Mouse (Mus musculus) liver, embryonic 12.5 days (tissue): ENCODE measurements around the gene Dennd1a. TPM values are rescaled to one million over a fixed set of nuclear protein-coding genes. Genes with fewer than 3 reads are reported as not detected.
A peak's percentile ranks its signal among the peaks of the same experiment; 100 is the strongest.

Experiments
- ATAC-seq: fragments of 200-750 bp; cut with Nextera tagmentation; 2 replicates; pipeline ENCODE4 v1.8.0; 2017; ENCODE audit warnings: moderate number of reproducible peaks, mild to moderate bottlenecking, moderate library complexity
- H3K27ac ChIP-seq: fragments of 300-500 bp; sonication (generic); 2 replicates; pipeline ENCODE4 v1.5.1; 2016; ENCODE audit warnings: mild to moderate bottlenecking
- H3K27me3 ChIP-seq: fragments of 300-500 bp; sonication (generic); replicated peaks from 2 replicates; pipeline ENCODE4 v1.6.1; 2016; ENCODE audit warnings: mild to moderate bottlenecking, moderate library complexity
- H3K36me3 ChIP-seq: fragments of 300-500 bp; sonication (generic); 2 replicates; pipeline ENCODE4 v1.6.1; 2016; ENCODE audit warnings: mild to moderate bottlenecking, moderate library complexity
- H3K4me1 ChIP-seq: fragments of 300-500 bp; sonication (generic); 2 replicates; pipeline ENCODE4 v1.6.1; 2016
- H3K4me2 ChIP-seq: fragments of 300-500 bp; sonication (generic); 2 replicates; pipeline ENCODE4 v1.6.1; 2016; ENCODE audit warnings: mild to moderate bottlenecking, moderate library complexity
- H3K4me3 ChIP-seq: fragments of 300-500 bp; sonication (generic); 2 replicates; pipeline ENCODE4 v1.5.1; 2016; ENCODE audit warnings: mild to moderate bottlenecking, moderate library complexity
- H3K9ac ChIP-seq: fragments of 300-500 bp; sonication (generic); 2 replicates; pipeline ENCODE4 v1.6.1; 2016; ENCODE audit warnings: mild to moderate bottlenecking, moderate library complexity
- H3K9me3 ChIP-seq: fragments of 300-500 bp; sonication (generic); replicated peaks from 2 replicates; pipeline ENCODE4 v1.6.1; 2016; ENCODE audit warnings: mild to moderate bottlenecking, moderate library complexity
- WGBS: fragments of 180-500 bp; shearing (Covaris S2); methylation state at CpG from one replicate; pipeline ENCODE4 v1.1.7; 2016; ENCODE audit not compliant: insufficient replicate concordance; 5-methylcytosine and 5-hydroxymethylcytosine counted together
- polyA plus RNA-seq: library from polyadenylated mRNA; unstranded; fragments of >200 nt; fragmentation: Nextera tagmentation; extraction: Ambion mirVana; gene quantifications from 2 replicates; pipeline ENCODE4 v1.2.1, GENCODE M21; 2016

Gene Dennd1a
- polyA plus RNA-seq, 1 experiment from 2014 or later = 13.3 TPM

GRCm38 (mm10) chr2:38131538-38131937 is 155.7 kb downstream of the Dennd1a start:
- 60% methylated on average over 1 of the region's 1 CpGs for WGBS
- H3K4me1 ChIP-seq = peaks cover 67% of the 10 kb centered on the region
- H3K27ac ChIP-seq = peak overlapping the region; percentile 85
- H3K27me3 ChIP-seq = no peaks in the 10 kb centered on the region
- no peaks in the 10 kb centered on the region for H3K9me3 ChIP-seq
- peak overlapping the region; percentile 44 for H3K4me2 ChIP-seq
- H3K4me3 ChIP-seq = no peak overlapping the region
- H3K36me3 ChIP-seq = no peaks in the 10 kb centered on the region
- no peak; the same call in 1 of the 2 replicates for ATAC-seq
- no peak overlapping the region; the same call in 1 of the 2 replicates for H3K9ac ChIP-seq

GRCm38 (mm10) chr2:38129961-38130802 is 157.0 kb downstream of the Dennd1a start:
- no peak overlapping the region for H3K9ac ChIP-seq
- 72% methylated on average over 6 of the region's 6 CpGs for WGBS
- no peaks in the 10 kb centered on the region for H3K27me3 ChIP-seq
- H3K36me3 ChIP-seq = no peaks in the 10 kb centered on the region
- no peak overlapping the region for H3K4me2 ChIP-seq
- H3K4me1 ChIP-seq = peaks cover 81% of the 10 kb centered on the region
- no peak overlapping the region for H3K4me3 ChIP-seq
- ATAC-seq = no peak
- peak overlapping the region; percentile 85 for H3K27ac ChIP-seq
- H3K9me3 ChIP-seq = no peaks in the 10 kb centered on the region

- 12% methylated on average over 3 of the region's 3 CpGs for WGBS
- Histone ChIP-seq H3K36me3 (peaks cover 12% of the 10 kb centered on the region), H3K4me1 (peaks cover 68% of the 10 kb centered on the region), H3K9ac (peak overlapping the region; percentile 49), H3K9me3 (no peaks in the 10 kb centered on the region), H3K4me2 (peak overlapping the region; percentile 56), H3K27me3 (no peaks in the 10 kb centered on the region), H3K4me3 (peak overlapping the region; percentile 18), H3K27ac (peak overlapping the region; percentile 82)
- peak; percentile 88 for ATAC-seq
Measured at GRCm38 (mm10) chr2:38126383-38126732, 160.8 kb downstream of the Dennd1a start.

GRCm38 (mm10) chr2:38125671-38126382 is 161.4 kb downstream of the Dennd1a start:
- H3K9ac ChIP-seq = peak overlapping the region; percentile 49
- peak; percentile 93 for ATAC-seq
- H3K4me2 ChIP-seq = peak overlapping the region; percentile 56
- peaks cover 12% of the 10 kb centered on the region for H3K36me3 ChIP-seq
- H3K27me3 ChIP-seq = no peaks in the 10 kb centered on the region
- H3K4me1 ChIP-seq = peaks cover 63% of the 10 kb centered on the region
- no peaks in the 10 kb centered on the region for H3K9me3 ChIP-seq
- H3K27ac ChIP-seq = peak overlapping the region; percentile 82
- H3K4me3 ChIP-seq = peak overlapping the region; percentile 18
- 37% methylated on average over 5 of the region's 5 CpGs for WGBS

- peak overlapping the region; percentile 82; the same call in 1 of the 2 replicates for H3K27ac ChIP-seq
- 72% methylated on average over 1 of the region's 1 CpGs for WGBS
- peaks cover 12% of the 10 kb centered on the region for H3K36me3 ChIP-seq
- H3K27me3 ChIP-seq = no peaks in the 10 kb centered on the region
- peak overlapping the region; percentile 56; the same call in 1 of the 2 replicates for H3K4me2 ChIP-seq
- ATAC-seq = no peak
- no peak overlapping the region for H3K4me3 ChIP-seq
- peaks cover 52% of the 10 kb centered on the region for H3K4me1 ChIP-seq
- H3K9me3 ChIP-seq = no peaks in the 10 kb centered on the region
- H3K9ac ChIP-seq = no peak overlapping the region
Measured at GRCm38 (mm10) chr2:38124727-38125126, 162.5 kb downstream of the Dennd1a start.

GRCm38 (mm10) chr2:38115000-38115399 is 172.2 kb downstream of the Dennd1a start:
- no peak for ATAC-seq
- no peak overlapping the region for H3K27ac ChIP-seq
- no peaks in the 10 kb centered on the region for H3K36me3 ChIP-seq
- WGBS = 56% methylated on average over 2 of the region's 2 CpGs
- H3K4me2 ChIP-seq = no peak overlapping the region
- H3K9me3 ChIP-seq = no peaks in the 10 kb centered on the region
- H3K4me1 ChIP-seq = peaks cover 15% of the 10 kb centered on the region
- H3K27me3 ChIP-seq = no peaks in the 10 kb centered on the region
- no peak overlapping the region for H3K9ac ChIP-seq
- no peak overlapping the region for H3K4me3 ChIP-seq

- H3K9me3 ChIP-seq = no peaks in the 10 kb centered on the region
- H3K27ac ChIP-seq = no peak overlapping the region; the same call in 1 of the 2 replicates
- no peak overlapping the region for H3K4me2 ChIP-seq
- WGBS = 85% methylated on average over 5 of the region's 5 CpGs
- no peak overlapping the region for H3K9ac ChIP-seq
- H3K27me3 ChIP-seq = no peaks in the 10 kb centered on the region
- no peak for ATAC-seq
- no peaks in the 10 kb centered on the region for H3K36me3 ChIP-seq
- no peak overlapping the region for H3K4me3 ChIP-seq
- peaks cover 15% of the 10 kb centered on the region for H3K4me1 ChIP-seq
Measured at GRCm38 (mm10) chr2:38111655-38112351, 175.4 kb downstream of the Dennd1a start.

- H3K9me3 ChIP-seq = no peaks in the 10 kb centered on the region
- H3K36me3 ChIP-seq = no peaks in the 10 kb centered on the region
- H3K27ac ChIP-seq = no peak overlapping the region
- H3K4me2 ChIP-seq = no peak overlapping the region
- WGBS = 61% methylated on average over 2 of the region's 2 CpGs
- no peak overlapping the region for H3K4me3 ChIP-seq
- H3K9ac ChIP-seq = no peak overlapping the region
- H3K4me1 ChIP-seq = peaks cover 12% of the 10 kb centered on the region; the same call in 1 of the 2 replicates
- H3K27me3 ChIP-seq = no peaks in the 10 kb centered on the region
- no peak for ATAC-seq
Measured at GRCm38 (mm10) chr2:38108586-38108985, 178.6 kb downstream of the Dennd1a start.

- Histone ChIP-seq H3K4me3 (no peak overlapping the region), H3K27me3 (no peaks in the 10 kb centered on the region), H3K9ac (no peak overlapping the region), H3K27ac (no peak overlapping the region), H3K36me3 (no peaks in the 10 kb centered on the region), H3K9me3 (no peaks in the 10 kb centered on the region), H3K4me1 (peaks cover 27% of the 10 kb centered on the region), H3K4me2 (no peak overlapping the region)
- 83% methylated on average over 1 of the region's 1 CpGs for WGBS
- ATAC-seq = no peak
Measured at GRCm38 (mm10) chr2:38102674-38103073, 184.5 kb downstream of the Dennd1a start.

GRCm38 (mm10) chr2:38100289-38100688 is 186.9 kb downstream of the Dennd1a start:
- H3K4me2 ChIP-seq = no peak overlapping the region

GRCm38 (mm10) chr2:38099120-38099773 is 187.9 kb downstream of the Dennd1a start:
- Histone ChIP-seq H3K27me3 (no peaks in the 10 kb centered on the region), H3K9me3 (no peaks in the 10 kb centered on the region), H3K27ac (no peak overlapping the region), H3K4me1 (peaks cover 39% of the 10 kb centered on the region), H3K36me3 (no peaks in the 10 kb centered on the region), H3K9ac (no peak overlapping the region), H3K4me2 (no peak overlapping the region), H3K4me3 (no peak overlapping the region)
- 72% methylated on average over 4 of the region's 4 CpGs for WGBS
- no peak for ATAC-seq

More at GRCm38 (mm10) chr2:38100289-38100688, 186.9 kb downstream of the Dennd1a start:
- no peak for ATAC-seq
- Histone ChIP-seq H3K27ac (no peak overlapping the region), H3K9ac (no peak overlapping the region), H3K27me3 (no peaks in the 10 kb centered on the region), H3K36me3 (no peaks in the 10 kb centered on the region), H3K9me3 (no peaks in the 10 kb centered on the region), H3K4me1 (peaks cover 29% of the 10 kb centered on the region), H3K4me3 (no peak overlapping the region)
- WGBS = 67% methylated on average over 7 of the region's 7 CpGs
